Mouse (Mus musculus) kidney, embryonic 15.5 days (tissue): Measurements from ENCODE around the gene Tex33. TPM values are rescaled to one million over a fixed set of nuclear protein-coding genes. Genes with fewer than 3 reads are reported as not detected.
A peak's percentile ranks its signal among the peaks of the same experiment; 100 is the strongest.

Source experiments
- ATAC-seq: fragments of 200-750 bp; cut with Nextera tagmentation; replicated peaks from 2 replicates; pipeline ENCODE4 v1.8.0; 2017; ENCODE audit warnings: moderate TSS enrichment; ENCODE audit not compliant: low FRiP score
- H3K27ac ChIP-seq: fragments of 300-500 bp; sonication (generic); 2 replicates; pipeline ENCODE4 v1.5.1; 2015; ENCODE audit warnings: mild to moderate bottlenecking, inconsistent platforms
- H3K27me3 ChIP-seq: fragments of 300-500 bp; sonication (generic); 2 replicates; pipeline ENCODE4 v1.6.1; 2015; ENCODE audit warnings: inconsistent platforms
- H3K36me3 ChIP-seq: fragments of 300-500 bp; sonication (generic); 2 replicates; pipeline ENCODE4 v1.6.1; 2015; ENCODE audit warnings: inconsistent platforms
- H3K4me1 ChIP-seq: fragments of 300-500 bp; sonication (generic); 2 replicates; pipeline ENCODE4 v1.6.1; 2015; ENCODE audit warnings: inconsistent platforms
- H3K4me2 ChIP-seq: fragments of 300-500 bp; sonication (generic); 2 replicates; pipeline ENCODE4 v1.6.1; 2015; ENCODE audit warnings: moderate library complexity, mild to moderate bottlenecking, inconsistent platforms
- H3K4me3 ChIP-seq: fragments of 300-500 bp; sonication (generic); replicated peaks from 2 replicates; pipeline ENCODE4 v1.5.1; 2015; ENCODE audit warnings: mild to moderate bottlenecking, inconsistent platforms
- H3K9ac ChIP-seq: fragments of 300-500 bp; sonication (generic); 2 replicates; pipeline ENCODE4 v1.6.1; 2015; ENCODE audit warnings: mild to moderate bottlenecking, inconsistent platforms
- H3K9me3 ChIP-seq: fragments of 300-500 bp; sonication (generic); replicated peaks from 2 replicates; pipeline ENCODE4 v1.6.1; 2016; ENCODE audit warnings: inconsistent platforms
- WGBS: fragments of 180-500 bp; shearing (Covaris S2); methylation state at CpG from one replicate; pipeline ENCODE4 v1.1.7; 2015; ENCODE audit warnings: mixed read lengths; 5-methylcytosine and 5-hydroxymethylcytosine counted together
- polyA plus RNA-seq: library from polyadenylated mRNA; unstranded; fragments of >200 nt; fragmentation: Nextera tagmentation; extraction: Ambion mirVana; gene quantifications from 2 replicates; pipeline ENCODE4 v1.2.1, GENCODE M21; 2015

Gene Tex33
- polyA plus RNA-seq = not detected in 2 replicates

GRCm38 (mm10) chr15:78395478-78395962 lies at the start of gene Tex33:
TSS of gene Tex33 (minus strand) at chr15:78395912.
- no peak within 1 kb of the TSS for H3K4me3 ChIP-seq
- no peak for ATAC-seq

GRCm38 (mm10) chr15:78443857-78444256 lies 48.1 kb upstream of the Tex33 start:
- no peaks in the 10 kb centered on the region for H3K9me3 ChIP-seq
- H3K27ac ChIP-seq = no peak overlapping the region
- no peaks in the 10 kb centered on the region for H3K27me3 ChIP-seq
- WGBS = 37% methylated on average over 6 of the region's 6 CpGs
- peak overlapping the region; percentile 3; the same call in 1 of the 2 replicates for H3K4me2 ChIP-seq
- H3K9ac ChIP-seq = no peak overlapping the region
- ATAC-seq = no peak
- H3K4me3 ChIP-seq = no peak overlapping the region
- peaks cover 21% of the 10 kb centered on the region for H3K4me1 ChIP-seq
- H3K36me3 ChIP-seq = no peaks in the 10 kb centered on the region

More at GRCm38 (mm10) chr15:78395478-78395962, at the start of gene Tex33:
- Histone ChIP-seq H3K4me1 (no peaks in the 10 kb centered on the region), H3K36me3 (no peaks in the 10 kb centered on the region), H3K9ac (no peak within 1 kb of the TSS), H3K27ac (no peak within 1 kb of the TSS), H3K9me3 (no peaks in the 10 kb centered on the region), H3K27me3 (no peaks in the 10 kb centered on the region), H3K4me2 (no peak within 1 kb of the TSS)
- WGBS = 84% methylated on average over 8 of the region's 8 CpGs

GRCm38 (mm10) chr15:78442231-78442630 lies 46.5 kb upstream of the Tex33 start:
- H3K36me3 ChIP-seq = no peaks in the 10 kb centered on the region
- H3K4me1 ChIP-seq = peaks cover 25% of the 10 kb centered on the region
- H3K9me3 ChIP-seq = no peaks in the 10 kb centered on the region
- no peak overlapping the region for H3K9ac ChIP-seq
- no peak overlapping the region for H3K4me2 ChIP-seq
- ATAC-seq = no peak
- H3K27me3 ChIP-seq = no peaks in the 10 kb centered on the region
- H3K27ac ChIP-seq = no peak overlapping the region
- no peak overlapping the region for H3K4me3 ChIP-seq
- 90% methylated on average over 19 of the region's 19 CpGs for WGBS

- Histone ChIP-seq H3K27ac (no peak overlapping the region), H3K9ac (no peak overlapping the region), H3K9me3 (no peaks in the 10 kb centered on the region), H3K4me3 (no peak overlapping the region), H3K4me2 (no peak overlapping the region), H3K4me1 (peaks cover 51% of the 10 kb centered on the region), H3K27me3 (no peaks in the 10 kb centered on the region), H3K36me3 (peaks cover 13% of the 10 kb centered on the region)
- WGBS = 78% methylated on average over 9 of the region's 9 CpGs
- no peak for ATAC-seq
These were observed 43.3 kb upstream of the Tex33 start for GRCm38 (mm10) chr15:78438973-78439372.

- H3K4me3 ChIP-seq = no peak overlapping the region
- no peak for ATAC-seq
- peaks cover 18% of the 10 kb centered on the region for H3K36me3 ChIP-seq
- no peaks in the 10 kb centered on the region for H3K9me3 ChIP-seq
- H3K4me2 ChIP-seq = no peak overlapping the region
- H3K27me3 ChIP-seq = no peaks in the 10 kb centered on the region
- 54% methylated on average over 8 of the region's 8 CpGs for WGBS
- H3K9ac ChIP-seq = no peak overlapping the region
- peaks cover 47% of the 10 kb centered on the region for H3K4me1 ChIP-seq
- no peak overlapping the region for H3K27ac ChIP-seq
These were observed 42.8 kb upstream of the Tex33 start for GRCm38 (mm10) chr15:78438505-78438904.

- Histone ChIP-seq H3K9ac (no peak overlapping the region), H3K27ac (peak overlapping the region; percentile 84; the same call in 1 of the 2 replicates), H3K36me3 (peaks cover 23% of the 10 kb centered on the region), H3K27me3 (no peaks in the 10 kb centered on the region), H3K4me2 (peak overlapping the region; percentile 68), H3K4me3 (no peak overlapping the region), H3K4me1 (peaks cover 44% of the 10 kb centered on the region), H3K9me3 (no peaks in the 10 kb centered on the region)
- 39% methylated on average over 4 of the region's 4 CpGs for WGBS
- ATAC-seq = no peak
These were observed 42.3 kb upstream of the Tex33 start for GRCm38 (mm10) chr15:78438018-78438394.

- no peaks in the 10 kb centered on the region for H3K27me3 ChIP-seq
- peak; percentile 20 for ATAC-seq
- 22% methylated on average over 23 of the region's 23 CpGs for WGBS
- H3K9me3 ChIP-seq = no peaks in the 10 kb centered on the region
- H3K4me1 ChIP-seq = peaks cover 44% of the 10 kb centered on the region
- H3K4me2 ChIP-seq = peak overlapping the region; percentile 68
- H3K27ac ChIP-seq = peak overlapping the region; percentile 84
- H3K36me3 ChIP-seq = peaks cover 26% of the 10 kb centered on the region
- peak overlapping the region; percentile 34 for H3K4me3 ChIP-seq
- H3K9ac ChIP-seq = peak overlapping the region; percentile 26; the same call in 1 of the 2 replicates
These were observed 41.7 kb upstream of the Tex33 start for GRCm38 (mm10) chr15:78437237-78438017.

- Histone ChIP-seq H3K9me3 (no peaks in the 10 kb centered on the region), H3K36me3 (peaks cover 32% of the 10 kb centered on the region), H3K9ac (peak overlapping the region; percentile 26; the same call in 1 of the 2 replicates), H3K27ac (peak overlapping the region; percentile 84), H3K4me3 (peak overlapping the region; percentile 34), H3K27me3 (no peaks in the 10 kb centered on the region), H3K4me1 (peaks cover 44% of the 10 kb centered on the region), H3K4me2 (peak overlapping the region; percentile 68)
- 6% methylated on average over 31 of the region's 32 CpGs for WGBS
- ATAC-seq = peak; percentile 76
These were observed 40.9 kb upstream of the Tex33 start for GRCm38 (mm10) chr15:78436380-78437192.

GRCm38 (mm10) chr15:78435681-78436080 lies 40.0 kb upstream of the Tex33 start:
- Histone ChIP-seq H3K4me2 (no peak overlapping the region), H3K4me3 (no peak overlapping the region), H3K27me3 (no peaks in the 10 kb centered on the region), H3K9ac (no peak overlapping the region), H3K36me3 (peaks cover 40% of the 10 kb centered on the region), H3K27ac (0 out of 2 replicates have a peak overlapping the region, but pooled peaks have one; percentile 77), H3K9me3 (no peaks in the 10 kb centered on the region), H3K4me1 (peaks cover 52% of the 10 kb centered on the region)
- ATAC-seq = no peak
- WGBS = 72% methylated on average over 11 of the region's 11 CpGs

GRCm38 (mm10) chr15:78434896-78435520 lies 39.3 kb upstream of the Tex33 start:
- Histone ChIP-seq H3K9me3 (no peaks in the 10 kb centered on the region), H3K9ac (no peak overlapping the region), H3K27ac (no peak overlapping the region), H3K4me1 (peaks cover 58% of the 10 kb centered on the region), H3K4me2 (no peak overlapping the region), H3K36me3 (peaks cover 40% of the 10 kb centered on the region), H3K4me3 (no peak overlapping the region), H3K27me3 (no peaks in the 10 kb centered on the region)
- ATAC-seq = no peak
- WGBS = 26% methylated on average over 6 of the region's 6 CpGs

- H3K9me3 ChIP-seq = no peaks in the 10 kb centered on the region
- no peak overlapping the region for H3K4me3 ChIP-seq
- H3K9ac ChIP-seq = no peak overlapping the region
- no peak overlapping the region for H3K4me2 ChIP-seq
- WGBS = 70% methylated on average over 7 of the region's 7 CpGs
- no peak for ATAC-seq
- H3K4me1 ChIP-seq = peaks cover 53% of the 10 kb centered on the region
- H3K36me3 ChIP-seq = peaks cover 40% of the 10 kb centered on the region
- 0 out of 2 replicates have a peak, but pooled peaks cover 5% of the 10 kb centered on the region for H3K27me3 ChIP-seq
- peak overlapping the region; percentile 54; the same call in 1 of the 2 replicates for H3K27ac ChIP-seq
These were observed 35.9 kb upstream of the Tex33 start for GRCm38 (mm10) chr15:78431541-78432121.
